Mouse (Mus musculus): ENCODE data around the gene Lrrc1. TPM values are rescaled to one million over a fixed set of nuclear protein-coding genes. Genes with fewer than 3 reads are reported as not detected.
A peak's percentile ranks its signal among the peaks of the same experiment; 100 is the strongest.

Lrrc1 gene
- total and polyA plus RNA-seq, 2 experiments from 2014 or later = 7.4 to 19.8 TPM

GRCm38 (mm10) chr9:77416486-77416885, 128.2 kb downstream of the Lrrc1 start:
- Histone ChIP-seq H3K27ac (no peak overlapping the region), H3K9ac (replicated peaks; ENCODE audit: low read length) (no peak overlapping the region), H3K4me1 (ENCODE audit: insufficient read depth, low read length) (no peaks in the 10 kb centered on the region), H3K9me3 (ENCODE audit: low read length) (no peaks in the 10 kb centered on the region), H3K4me3 (ENCODE audit: low read length) (no peak overlapping the region), H3K36me3 (ENCODE audit: insufficient read depth, low read length) (no peaks in the 10 kb centered on the region), H3K4me2 (ENCODE audit: low read depth, low read length) (no peak overlapping the region), H3K27me3 (ENCODE audit: insufficient read depth, low read length) (no peaks in the 10 kb centered on the region)
- DNase-seq (ENCODE audit: low spot score) (no peak), ATAC-seq (no peak)
- TF ChIP-seq CTCF (IDR thresholded peaks at IDR 0.05; ENCODE audit: low read depth) = no peak
- 89% methylated on average over 4 of the region's 4 CpGs for WGBS

DNA sequence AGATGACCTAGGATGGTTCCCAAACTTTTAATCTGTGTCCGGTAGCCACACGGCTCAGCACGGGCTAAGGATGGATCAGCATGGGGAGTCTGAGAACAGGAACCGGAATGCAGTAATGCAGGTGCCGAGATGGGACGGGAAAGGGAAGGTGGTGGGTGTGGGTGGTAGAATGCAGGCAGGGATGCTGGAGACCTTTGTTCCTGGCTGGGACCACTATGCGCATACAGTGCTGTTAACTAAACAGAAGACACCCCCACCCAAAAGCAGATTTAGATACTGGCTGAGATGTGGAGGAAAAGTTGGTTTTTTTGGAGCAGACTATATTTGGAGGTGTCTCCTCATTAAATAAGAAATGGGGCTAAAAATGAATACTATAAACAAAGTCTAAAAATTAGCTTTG, 128.7 kb downstream of the Lrrc1 start:
- no peaks in the 10 kb centered on the region for H3K4me1 ChIP-seq (ENCODE audit: insufficient read depth, low read length)
- H3K4me2 ChIP-seq (ENCODE audit: low read depth, low read length) = no peak overlapping the region
- H3K9me3 ChIP-seq (ENCODE audit: low read length) = no peaks in the 10 kb centered on the region
- H3K4me3 ChIP-seq (ENCODE audit: low read length) = no peak overlapping the region
- H3K27me3 ChIP-seq (ENCODE audit: insufficient read depth, low read length) = no peaks in the 10 kb centered on the region
- WGBS = 94% methylated on average over 7 of the region's 7 CpGs
- DNase-seq (ENCODE audit: low spot score) (no peak), ATAC-seq (no peak)
- no peaks in the 10 kb centered on the region for H3K36me3 ChIP-seq (ENCODE audit: insufficient read depth, low read length)
- TF ChIP-seq CTCF (IDR thresholded peaks at IDR 0.05; ENCODE audit: low read depth) = no peak
- H3K9ac ChIP-seq (replicated peaks; ENCODE audit: low read length) = no peak overlapping the region
- H3K27ac ChIP-seq = no peak overlapping the region

DNA sequence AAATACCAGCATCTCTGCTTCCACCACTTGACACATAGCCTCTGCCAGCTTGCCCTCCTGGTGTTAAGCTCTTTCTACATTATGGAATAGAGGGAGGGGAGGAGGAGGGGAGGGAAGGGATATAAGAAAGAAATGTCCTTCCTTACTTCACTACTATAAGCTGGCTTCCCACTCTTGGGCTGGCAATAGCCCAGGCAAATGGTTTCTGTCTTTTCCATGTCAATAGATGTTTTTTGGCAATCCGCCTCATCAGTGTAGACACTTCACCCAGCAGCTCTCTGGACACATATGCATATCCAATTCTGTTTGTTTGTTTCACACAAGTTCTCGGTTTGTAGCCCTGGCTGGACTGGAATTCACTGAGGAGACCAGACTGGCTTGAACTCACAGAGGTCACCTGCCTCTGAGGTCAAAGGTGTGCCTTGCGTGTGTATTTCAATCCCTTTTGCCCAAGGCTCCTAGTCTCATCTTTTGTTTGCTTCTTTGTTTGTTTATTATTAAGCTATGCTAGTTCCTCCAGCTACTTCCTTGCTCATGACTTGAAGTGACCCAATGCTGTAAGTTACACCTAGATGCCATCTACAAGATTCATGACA, 132.7 kb downstream of the Lrrc1 start:
- Histone ChIP-seq H3K4me2 (ENCODE audit: low read depth, low read length) (no peak overlapping the region), H3K36me3 (ENCODE audit: insufficient read depth, low read length) (no peaks in the 10 kb centered on the region), H3K9me3 (ENCODE audit: low read length) (no peaks in the 10 kb centered on the region), H3K9ac (replicated peaks; ENCODE audit: low read length) (no peak overlapping the region), H3K4me3 (ENCODE audit: low read length) (no peak overlapping the region), H3K4me1 (ENCODE audit: insufficient read depth, low read length) (no peaks in the 10 kb centered on the region), H3K27me3 (ENCODE audit: insufficient read depth, low read length) (no peaks in the 10 kb centered on the region), H3K27ac (no peak overlapping the region)
- ATAC-seq = no peak; the same call in 1 of the 2 replicates
- DNase-seq (ENCODE audit: low spot score) = peak; percentile 41
- WGBS = 59% methylated on average over 3 of the region's 3 CpGs
- no peak for TF ChIP-seq CTCF (IDR thresholded peaks at IDR 0.05; ENCODE audit: low read depth)

DNA sequence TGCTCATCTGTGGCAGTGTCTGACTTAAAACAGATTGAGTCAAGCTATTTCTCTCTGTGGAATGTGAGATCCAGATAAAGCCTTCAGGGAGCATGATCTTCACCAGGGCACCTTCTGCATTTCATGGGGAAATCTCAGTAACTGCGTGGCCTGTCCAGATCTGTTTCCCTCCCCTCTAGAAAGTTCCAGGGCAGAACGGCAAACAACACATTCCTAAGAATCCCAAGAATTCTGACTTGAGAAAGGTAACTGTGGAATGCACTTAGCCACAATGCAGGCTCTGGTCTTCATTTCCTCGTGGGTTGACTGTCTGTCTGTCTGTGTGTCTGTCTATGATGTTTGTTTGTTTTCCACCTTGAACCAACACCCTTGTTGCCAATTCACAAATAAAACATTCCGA, 133.7 kb downstream of the Lrrc1 start:
- no peak overlapping the region for H3K27ac ChIP-seq
- 79% methylated on average over 4 of the region's 4 CpGs for WGBS
- H3K9ac ChIP-seq (replicated peaks; ENCODE audit: low read length) = no peak overlapping the region
- no peak for TF ChIP-seq CTCF (IDR thresholded peaks at IDR 0.05; ENCODE audit: low read depth)
- no peaks in the 10 kb centered on the region for H3K4me1 ChIP-seq (ENCODE audit: insufficient read depth, low read length)
- H3K36me3 ChIP-seq (ENCODE audit: insufficient read depth, low read length) = no peaks in the 10 kb centered on the region
- H3K27me3 ChIP-seq (ENCODE audit: insufficient read depth, low read length) = no peaks in the 10 kb centered on the region
- no peak overlapping the region for H3K4me3 ChIP-seq (ENCODE audit: low read length)
- no peak for DNase-seq (ENCODE audit: low spot score)
- no peak for ATAC-seq
- no peaks in the 10 kb centered on the region for H3K9me3 ChIP-seq (ENCODE audit: low read length)
- H3K4me2 ChIP-seq (ENCODE audit: low read depth, low read length) = no peak overlapping the region

DNA sequence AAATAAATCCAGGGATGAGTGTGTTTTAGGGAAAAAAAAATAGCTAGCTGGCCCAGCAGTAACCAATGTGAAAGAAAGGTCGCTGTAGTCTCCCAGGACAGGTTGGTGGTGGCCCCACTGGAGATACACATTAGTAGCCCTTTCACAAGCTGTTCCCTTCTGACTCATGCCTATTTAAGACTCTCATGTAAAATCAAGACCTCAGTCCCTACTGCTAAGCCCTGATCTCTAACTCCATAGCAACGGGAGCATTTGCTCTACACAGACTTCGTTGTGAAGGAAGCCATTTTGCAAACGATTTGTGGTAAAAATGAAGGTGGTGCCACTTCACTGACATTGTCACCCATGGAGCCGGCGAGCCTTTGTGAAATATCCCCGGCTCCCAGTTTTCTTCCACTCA, 134.1 kb downstream of the Lrrc1 start:
- no peak overlapping the region for H3K27ac ChIP-seq
- no peak for TF ChIP-seq CTCF (IDR thresholded peaks at IDR 0.05; ENCODE audit: low read depth)
- H3K4me2 ChIP-seq (ENCODE audit: low read depth, low read length) = no peak overlapping the region
- ATAC-seq (no peak), DNase-seq (ENCODE audit: low spot score) (no peak)
- no peaks in the 10 kb centered on the region for H3K36me3 ChIP-seq (ENCODE audit: insufficient read depth, low read length)
- no peaks in the 10 kb centered on the region for H3K9me3 ChIP-seq (ENCODE audit: low read length)
- 79% methylated on average over 7 of the region's 7 CpGs for WGBS
- no peaks in the 10 kb centered on the region for H3K27me3 ChIP-seq (ENCODE audit: insufficient read depth, low read length)
- no peak overlapping the region for H3K4me3 ChIP-seq (ENCODE audit: low read length)
- H3K9ac ChIP-seq (replicated peaks; ENCODE audit: low read length) = no peak overlapping the region
- no peaks in the 10 kb centered on the region for H3K4me1 ChIP-seq (ENCODE audit: insufficient read depth, low read length)

DNA sequence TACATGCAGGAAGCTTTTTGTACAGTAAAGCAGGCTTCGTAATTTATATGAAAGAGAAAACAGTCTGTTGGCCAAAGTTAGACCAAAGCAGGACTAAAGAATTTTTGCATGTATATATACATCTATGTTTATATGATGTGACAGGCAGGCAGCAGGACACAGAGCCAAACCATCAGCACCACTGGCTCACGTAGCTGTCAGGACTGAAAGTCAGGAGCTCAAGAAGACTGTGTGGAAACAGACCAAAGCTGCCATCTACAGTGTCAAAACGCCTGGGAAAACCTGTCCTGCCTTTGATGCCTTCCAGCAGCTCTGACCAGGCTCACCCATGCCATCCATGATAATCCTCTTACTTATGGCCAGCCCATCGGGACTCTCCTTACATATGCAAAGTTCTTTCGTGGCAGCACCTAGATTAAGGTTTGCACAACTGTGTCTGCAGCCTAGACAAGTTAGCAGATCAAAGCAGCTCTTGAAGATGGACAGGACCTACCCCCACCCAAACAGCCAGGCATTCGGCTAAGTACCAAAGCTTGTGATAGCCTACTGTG, 136.5 kb downstream of the Lrrc1 start:
- H3K36me3 ChIP-seq (ENCODE audit: insufficient read depth, low read length) = no peaks in the 10 kb centered on the region
- no peak overlapping the region for H3K4me2 ChIP-seq (ENCODE audit: low read depth, low read length)
- H3K9me3 ChIP-seq (ENCODE audit: low read length) = no peaks in the 10 kb centered on the region
- no peak overlapping the region for H3K27ac ChIP-seq
- H3K27me3 ChIP-seq (ENCODE audit: insufficient read depth, low read length) = no peaks in the 10 kb centered on the region
- H3K9ac ChIP-seq (replicated peaks; ENCODE audit: low read length) = no peak overlapping the region
- no peak for ATAC-seq
- DNase-seq (ENCODE audit: low spot score) = no peak
- no peak overlapping the region for H3K4me3 ChIP-seq (ENCODE audit: low read length)
- no peaks in the 10 kb centered on the region for H3K4me1 ChIP-seq (ENCODE audit: insufficient read depth, low read length)
- no peak for TF ChIP-seq CTCF (IDR thresholded peaks at IDR 0.05; ENCODE audit: low read depth)
- WGBS = 47% methylated on average over 6 of the region's 6 CpGs

GRCm38 (mm10) chr9:77406906-77407305, 137.8 kb downstream of the Lrrc1 start:
- WGBS = 68% methylated on average over 7 of the region's 7 CpGs
- Histone ChIP-seq H3K27ac (no peak overlapping the region), H3K4me1 (ENCODE audit: insufficient read depth, low read length) (no peaks in the 10 kb centered on the region), H3K4me3 (ENCODE audit: low read length) (no peak overlapping the region), H3K27me3 (ENCODE audit: insufficient read depth, low read length) (no peaks in the 10 kb centered on the region), H3K4me2 (ENCODE audit: low read depth, low read length) (no peak overlapping the region), H3K36me3 (ENCODE audit: insufficient read depth, low read length) (no peaks in the 10 kb centered on the region), H3K9ac (replicated peaks; ENCODE audit: low read length) (no peak overlapping the region), H3K9me3 (ENCODE audit: low read length) (no peaks in the 10 kb centered on the region)
- TF ChIP-seq CTCF (IDR thresholded peaks at IDR 0.05; ENCODE audit: low read depth) = peak; percentile 59
- peak; percentile 56 for DNase-seq (ENCODE audit: low spot score)
- no peak for ATAC-seq
